Mouse (Mus musculus): ENCODE measurements at regions not wholly inside any gene's neighbourhood (a gene's known extent, or its start where the extent isn't known, plus 50 kb on each side); places are given as distances from the start of the nearest gene placed in this dataset.

GRCm38 (mm10) chr11:82614356-82614755 lies 149.8 kb downstream of the Cct6b start:
- TF ChIP-seq POLR2A (IDR thresholded peaks at IDR 0.05; ENCODE audit: control insufficient read depth in 1 of 2, insufficient read depth in 1 of 2, low read depth in 1 of 2, low read length in 2 of 2, poor library complexity in 1 of 2): no peak
- TF ChIP-seq TBP (IDR thresholded peaks at IDR 0.05; ENCODE audit: low read depth, low read length): no peak

All from MEL (cell line).